Mouse (Mus musculus): ENCODE results near the gene Ggact.

The Ggact gene

DNA sequence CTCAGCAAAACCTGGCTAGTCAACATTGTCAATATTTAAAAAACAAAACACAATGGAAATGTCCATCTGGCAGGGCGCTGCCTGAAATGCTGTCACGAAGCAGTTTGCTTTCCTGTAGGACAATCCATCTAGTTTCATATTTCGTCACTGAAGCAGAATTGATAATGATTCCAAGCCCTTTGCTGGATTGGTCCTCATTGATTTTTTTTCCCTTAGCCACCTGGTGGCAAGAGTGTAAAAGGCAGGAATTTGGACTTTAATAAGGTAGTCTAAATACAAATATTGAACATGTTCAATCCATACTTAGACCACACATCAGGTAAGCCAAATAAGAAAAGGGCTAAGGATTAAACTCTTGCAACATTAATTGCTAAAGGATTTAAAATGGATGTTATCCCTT is 12.4 kb downstream of the Ggact start:
- in situ Hi-C loops (cut with MboI; ENCODE audit: low sequenced_read_pairs): no loop called here

DNA sequence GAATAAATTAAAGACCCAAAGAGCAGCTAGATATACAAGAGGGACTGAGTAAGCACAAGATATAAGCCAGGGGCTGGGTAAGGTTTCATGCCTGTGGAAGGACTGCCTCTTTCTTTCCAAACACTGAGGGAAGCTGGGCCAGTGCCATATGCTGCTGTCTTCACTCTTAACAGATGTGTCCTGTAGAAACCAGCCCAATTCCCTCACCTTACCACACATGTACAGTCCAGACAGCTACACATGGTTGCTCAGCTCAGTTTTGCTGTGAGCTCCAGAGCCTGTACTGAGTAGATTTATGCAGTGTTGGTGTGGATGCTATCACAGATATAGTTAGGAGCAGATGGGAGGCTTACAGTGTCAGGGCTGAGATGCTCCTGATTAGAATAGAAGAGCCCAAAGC is 12.9 kb downstream of the Ggact start:
- in situ Hi-C loops (cut with MboI; ENCODE audit: low sequenced_read_pairs): no loop called here

GRCm38 (mm10) chr14:122898550-122898949 is 15.0 kb downstream of the Ggact start:
- in situ Hi-C loops (cut with MboI; ENCODE audit: low sequenced_read_pairs): no loop called here

- in situ Hi-C loops (cut with MboI; ENCODE audit: low sequenced_read_pairs): no loop called here
Measured at GRCm38 (mm10) chr14:122896106-122896505, 17.5 kb downstream of the Ggact start.

- in situ Hi-C loops (cut with MboI; ENCODE audit: low sequenced_read_pairs): no loop called here
Measured at GRCm38 (mm10) chr14:122891470-122891968, 22.0 kb downstream of the Ggact start.

DNA sequence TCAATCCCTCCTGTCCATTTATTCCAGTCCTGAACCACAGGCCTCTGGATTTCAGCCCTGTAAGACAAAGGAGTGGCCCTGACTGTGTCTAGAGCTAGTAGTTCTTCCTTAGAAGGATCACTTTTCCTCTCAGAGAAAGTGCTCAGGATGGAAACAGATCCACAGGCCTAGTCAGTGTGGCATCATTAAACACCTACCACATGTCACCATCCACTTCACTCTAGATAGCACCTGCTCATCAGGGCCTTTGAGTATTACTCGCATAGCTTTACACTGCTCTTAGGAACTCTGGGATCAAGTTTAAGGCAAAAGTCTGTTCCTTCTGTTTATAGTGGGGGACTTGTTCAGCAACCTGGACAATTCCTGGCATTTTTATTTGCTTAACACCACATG is 25.1 kb downstream of the Ggact start:
- in situ Hi-C loops (cut with MboI; ENCODE audit: low sequenced_read_pairs): no loop called here

GRCm38 (mm10) chr14:122887702-122888479 is 25.7 kb downstream of the Ggact start:
- in situ Hi-C loops (cut with MboI; ENCODE audit: low sequenced_read_pairs): no loop called here

- in situ Hi-C loops (cut with MboI; ENCODE audit: low sequenced_read_pairs): no loop called here
Measured at GRCm38 (mm10) chr14:122887278-122887677, 26.3 kb downstream of the Ggact start.

- in situ Hi-C loops (cut with MboI; ENCODE audit: low sequenced_read_pairs): no loop called here
Measured at GRCm38 (mm10) chr14:122885893-122886292, 27.7 kb downstream of the Ggact start.

DNA sequence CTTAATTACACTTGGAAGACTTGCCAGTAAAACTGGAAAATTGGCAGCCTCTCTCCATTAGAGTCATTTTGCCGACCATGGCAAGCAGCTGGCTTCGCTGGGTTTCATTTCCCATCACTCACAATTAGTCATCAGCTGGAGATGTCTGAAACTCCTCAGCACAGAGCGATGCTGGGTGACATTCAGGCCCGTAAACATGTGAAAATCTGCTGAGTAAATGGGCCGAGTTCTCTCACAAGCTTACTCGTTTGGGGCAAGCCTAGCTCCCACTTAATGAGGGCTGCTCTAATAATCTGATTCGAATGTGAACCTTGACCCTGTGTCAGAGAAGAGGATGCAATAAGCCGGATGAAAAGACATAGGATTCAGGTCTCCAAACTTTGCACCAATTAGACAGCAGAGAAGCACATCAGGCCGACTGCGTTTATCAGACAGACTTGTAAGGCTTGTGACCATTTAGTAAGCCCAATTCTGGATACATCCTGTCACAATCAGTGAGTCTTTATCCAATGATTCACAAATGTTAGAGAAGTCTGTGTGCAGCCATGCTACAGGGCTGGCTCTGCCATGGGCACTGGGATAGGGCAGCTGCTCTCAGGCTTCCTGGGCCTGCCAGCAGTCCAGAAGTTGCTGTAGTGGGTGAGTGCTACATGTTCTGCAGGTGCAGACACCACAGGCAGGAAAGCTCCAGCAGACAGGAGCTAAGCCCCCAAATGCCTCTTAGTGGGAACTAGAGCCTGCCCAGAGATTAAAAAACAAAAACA is 29.6 kb downstream of the Ggact start:
- in situ Hi-C loops (cut with MboI; ENCODE audit: low sequenced_read_pairs): no loop called here

DNA sequence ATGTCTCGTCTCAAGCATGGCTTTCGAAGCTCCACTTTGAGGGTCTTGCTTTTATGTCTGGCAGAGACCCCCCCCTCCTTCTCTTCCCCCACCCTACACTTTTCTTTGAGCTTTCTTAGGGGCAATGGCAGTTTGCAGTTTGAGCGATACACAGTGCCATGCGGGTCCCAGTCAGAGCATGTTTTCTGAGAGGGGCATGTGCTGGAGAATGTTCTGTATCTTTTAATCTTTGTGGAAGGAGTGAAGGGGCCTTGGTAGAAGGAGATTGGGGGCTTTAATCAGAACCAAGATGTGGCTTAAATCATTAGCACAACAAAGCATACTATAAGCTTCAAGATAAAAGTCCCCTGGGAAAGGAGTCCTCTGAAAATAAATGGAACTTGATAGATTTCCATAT is 30.1 kb downstream of the Ggact start:
- in situ Hi-C loops (cut with MboI; ENCODE audit: low sequenced_read_pairs): no loop called here

DNA sequence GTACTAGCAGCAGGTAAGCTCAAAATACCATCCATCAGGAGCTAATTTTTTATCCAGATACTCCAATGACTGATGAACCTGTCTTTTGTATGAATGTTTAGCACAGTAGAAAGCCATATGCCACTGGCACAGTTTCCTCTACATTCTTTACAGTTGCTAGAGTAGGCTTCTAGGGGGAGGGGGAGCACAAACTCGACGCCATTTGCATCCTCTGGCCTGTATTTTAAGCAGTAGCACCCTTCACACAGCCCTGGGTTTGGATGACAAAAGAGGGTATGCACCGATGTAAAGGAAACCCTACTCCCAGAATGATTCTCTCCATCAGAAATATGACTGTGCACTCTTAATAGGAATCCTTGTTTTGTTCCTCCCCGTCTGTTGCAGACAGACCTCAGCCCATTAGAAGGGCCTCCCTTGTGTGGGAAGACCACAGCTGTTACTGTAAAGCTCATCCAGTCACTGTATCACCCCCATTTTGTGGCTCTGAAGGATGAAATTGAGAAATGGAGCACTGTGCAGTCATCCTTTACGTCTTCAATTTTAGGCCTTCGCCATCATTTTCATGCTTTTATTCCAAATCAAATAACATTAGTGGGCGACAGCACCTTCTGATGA is 30.7 kb downstream of the Ggact start:
- in situ Hi-C loops (cut with MboI; ENCODE audit: low sequenced_read_pairs): no loop called here

GRCm38 (mm10) chr14:122882201-122882639 is 31.3 kb downstream of the Ggact start:
- in situ Hi-C loops (cut with MboI; ENCODE audit: low sequenced_read_pairs): no loop called here

GRCm38 (mm10) chr14:122881699-122882098 is 31.9 kb downstream of the Ggact start:
- in situ Hi-C loops (cut with MboI; ENCODE audit: low sequenced_read_pairs): no loop called here

DNA sequence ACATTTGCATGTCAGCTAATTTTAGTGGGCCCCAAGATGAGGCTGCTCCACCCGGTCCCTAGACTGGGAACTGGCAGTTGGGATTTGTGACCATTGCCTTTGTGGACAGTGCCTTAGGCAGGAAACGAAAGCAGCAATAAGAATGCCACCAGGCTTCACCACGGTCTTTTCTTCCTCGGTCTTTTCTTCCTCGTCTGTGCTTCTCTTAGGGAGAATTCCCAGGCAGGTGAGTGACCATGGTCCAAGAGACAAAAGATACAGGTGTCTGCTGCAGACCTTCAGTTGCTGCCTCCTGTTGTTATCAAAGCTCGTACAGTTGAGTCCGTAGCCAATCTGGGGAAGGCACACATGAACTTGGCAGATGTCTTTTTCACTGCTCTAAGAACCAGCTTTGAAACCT is 33.3 kb downstream of the Ggact start:
- in situ Hi-C loops (cut with MboI; ENCODE audit: low sequenced_read_pairs): no loop called here

- in situ Hi-C loops (cut with MboI; ENCODE audit: low sequenced_read_pairs): loop anchor here (10.0 kb wide), 1 partner anchor 663 kb away; no protein-coding TSS in a partner anchor
Measured at GRCm38 (mm10) chr14:122877787-122878186, 35.8 kb downstream of the Ggact start.

DNA sequence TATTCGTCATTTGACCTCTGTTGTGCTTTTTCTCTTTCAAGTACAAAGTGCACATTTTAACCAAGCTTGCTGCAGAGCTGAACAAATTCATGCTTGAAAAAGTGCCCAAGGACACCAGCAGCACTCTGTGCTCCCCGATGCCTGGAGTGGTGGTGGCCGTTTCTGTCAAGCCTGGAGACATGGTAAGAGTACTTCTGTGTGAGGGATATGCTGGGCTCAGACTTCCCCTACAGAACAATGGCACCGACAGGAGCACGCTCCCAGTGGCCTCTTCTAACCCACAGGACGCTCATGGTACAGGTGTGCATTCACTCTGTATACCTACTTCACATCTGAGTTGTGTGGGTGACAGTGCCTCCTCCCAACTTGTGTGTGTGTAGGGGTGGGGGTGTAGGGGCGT is 36.8 kb downstream of the Ggact start:
- in situ Hi-C loops (cut with MboI; ENCODE audit: low sequenced_read_pairs): loop anchor here (10.0 kb wide), 1 partner anchor 662 kb away; no protein-coding TSS in a partner anchor

DNA sequence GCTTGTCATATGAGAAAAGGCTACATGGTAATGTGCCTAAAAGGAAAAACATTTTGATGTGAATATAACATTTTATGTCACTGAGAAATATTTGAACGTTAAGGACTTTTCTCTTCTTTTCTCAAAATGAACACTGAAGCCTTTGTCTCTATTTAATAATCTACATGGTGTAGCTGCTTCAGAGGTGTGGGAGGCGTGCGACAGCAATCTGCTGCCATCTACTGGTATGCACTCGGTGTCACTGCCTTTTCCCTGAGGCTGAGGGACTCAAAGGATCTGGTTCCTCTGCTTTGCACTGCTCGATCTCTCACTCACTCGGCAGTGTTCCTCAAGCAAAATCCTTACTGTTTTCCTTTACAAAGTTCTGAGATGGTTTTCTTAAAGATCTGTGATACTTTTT is 37.4 kb downstream of the Ggact start:
- in situ Hi-C loops (cut with MboI; ENCODE audit: low sequenced_read_pairs): loop anchor here (10.0 kb wide), 1 partner anchor 661 kb away; no protein-coding TSS in a partner anchor

- in situ Hi-C loops (cut with MboI; ENCODE audit: low sequenced_read_pairs): loop anchor here (10.0 kb wide), 1 partner anchor 661 kb away; no protein-coding TSS in a partner anchor
Measured at GRCm38 (mm10) chr14:122875636-122876035, 37.9 kb downstream of the Ggact start.

DNA sequence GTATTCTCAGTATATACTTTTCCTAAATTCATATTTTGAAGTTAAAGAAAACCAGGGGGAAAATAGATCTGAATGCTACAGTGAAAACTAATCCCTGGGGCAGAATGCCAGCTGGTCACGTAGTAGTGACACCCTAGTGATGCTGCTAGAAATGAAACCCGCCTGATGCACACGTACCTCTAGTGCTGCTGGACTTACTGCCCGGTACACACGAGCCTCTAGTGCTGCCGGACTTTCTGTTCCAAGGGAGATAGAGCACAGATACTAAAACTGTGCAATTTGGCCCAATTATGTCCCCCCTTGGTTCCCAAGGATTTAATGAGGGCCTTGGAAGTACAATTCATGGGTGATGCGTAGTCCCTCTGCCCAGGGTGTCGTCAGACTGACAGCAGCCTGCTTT is 38.5 kb downstream of the Ggact start:
- in situ Hi-C loops (cut with MboI; ENCODE audit: low sequenced_read_pairs): loop anchor here (10.0 kb wide), 1 partner anchor 660 kb away; no protein-coding TSS in a partner anchor

DNA sequence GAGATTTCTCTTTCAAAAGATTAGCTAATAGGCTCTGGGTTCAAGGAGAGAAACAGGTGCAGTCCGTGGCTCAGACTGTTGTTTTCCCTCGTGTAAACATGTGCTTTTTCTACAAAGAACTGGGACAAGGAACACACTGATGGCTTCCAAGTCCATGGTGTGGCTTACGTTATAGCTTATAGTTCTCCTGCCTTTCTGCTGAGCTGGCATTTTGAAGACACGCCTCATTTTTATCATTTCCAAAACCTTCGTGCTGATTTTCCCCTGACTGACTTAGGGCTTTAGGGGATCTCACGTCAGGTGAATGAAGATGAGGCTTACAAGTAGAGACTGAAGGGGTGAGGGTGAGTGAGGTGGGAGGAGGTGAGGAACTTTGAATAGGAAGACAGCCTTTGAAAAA is 40.9 kb downstream of the Ggact start:
- in situ Hi-C loops (cut with MboI; ENCODE audit: low sequenced_read_pairs): loop anchor here (10.0 kb wide), 1 partner anchor 658 kb away; no protein-coding TSS in a partner anchor
